Mouse (Mus musculus) right cerebral cortex, postnatal 4 days (tissue): ENCODE data around the gene Mapre3.
"Not testable (repeated sequence)": the region's sequence is repeated elsewhere in the genome, so short reads cannot be mapped to it uniquely, and the experiment has no call there.

Experiments used
- DNase-seq: peaks from one replicate; pipeline ENCODE4 v3.0.0-alpha.2; 2022

Mapre3 gene

DNA sequence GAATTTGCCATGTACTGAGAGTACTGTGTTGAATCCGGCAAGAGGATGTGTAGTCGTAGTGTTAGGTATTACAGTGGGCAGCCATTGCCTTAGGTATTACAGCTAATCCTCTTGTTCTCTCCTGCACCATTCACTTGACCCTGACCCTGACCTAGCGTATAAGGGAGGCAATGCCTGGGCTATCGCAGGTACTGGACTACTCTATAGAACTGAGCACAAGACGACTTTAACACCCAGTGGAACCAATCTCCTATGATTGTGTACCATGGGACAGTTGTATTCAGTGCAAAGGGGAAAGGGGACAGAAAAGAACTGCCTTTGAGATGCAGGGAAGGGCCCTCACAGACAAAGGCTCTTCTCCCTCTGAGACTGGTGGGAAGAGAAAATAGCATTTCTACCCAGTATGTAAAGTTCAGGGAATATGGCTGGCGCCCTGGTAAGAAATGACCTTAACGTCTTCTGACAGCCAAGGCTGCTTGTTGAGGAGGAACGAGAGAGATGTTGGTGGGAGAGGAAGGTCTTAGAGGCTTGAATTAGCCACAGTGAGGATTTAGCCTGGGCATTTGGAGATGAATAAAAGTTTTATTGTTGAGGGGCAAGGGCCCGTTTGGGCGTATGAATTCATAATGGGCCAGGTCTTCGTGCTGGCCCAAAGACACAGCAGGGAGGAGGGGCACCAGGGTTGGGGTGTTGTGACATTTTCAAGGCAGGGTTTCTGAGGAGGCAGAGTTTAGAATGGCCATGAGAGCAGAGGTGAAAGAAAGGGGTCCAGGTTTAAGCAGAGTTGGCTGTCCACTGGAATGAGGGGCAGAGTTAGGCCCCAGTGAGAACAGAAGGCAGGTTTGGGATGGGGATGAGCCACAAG, 9.9 kb downstream of the Mapre3 start:
- DNase-seq, result no peak

DNA sequence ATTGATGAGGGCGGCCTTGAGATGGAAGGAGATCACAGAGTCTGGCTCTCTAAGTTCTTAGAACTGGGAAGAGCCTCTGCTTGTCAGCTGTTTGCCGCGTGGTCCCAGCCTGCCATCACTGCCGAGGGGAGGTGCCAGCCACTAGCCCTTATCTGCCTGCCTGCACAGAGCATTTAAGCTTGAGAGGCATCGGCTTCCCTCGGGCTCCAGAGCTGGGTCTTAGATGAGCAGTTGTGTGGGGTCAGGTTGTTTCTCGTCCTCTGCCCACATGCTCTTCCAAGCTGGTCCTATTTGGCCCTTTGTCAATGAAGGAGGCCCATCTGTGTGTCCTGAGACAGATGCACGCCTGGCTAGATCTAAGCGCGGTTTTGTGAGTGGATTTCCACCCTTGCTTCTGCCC, 10.7 kb downstream of the Mapre3 start:
- no peak for DNase-seq

DNA sequence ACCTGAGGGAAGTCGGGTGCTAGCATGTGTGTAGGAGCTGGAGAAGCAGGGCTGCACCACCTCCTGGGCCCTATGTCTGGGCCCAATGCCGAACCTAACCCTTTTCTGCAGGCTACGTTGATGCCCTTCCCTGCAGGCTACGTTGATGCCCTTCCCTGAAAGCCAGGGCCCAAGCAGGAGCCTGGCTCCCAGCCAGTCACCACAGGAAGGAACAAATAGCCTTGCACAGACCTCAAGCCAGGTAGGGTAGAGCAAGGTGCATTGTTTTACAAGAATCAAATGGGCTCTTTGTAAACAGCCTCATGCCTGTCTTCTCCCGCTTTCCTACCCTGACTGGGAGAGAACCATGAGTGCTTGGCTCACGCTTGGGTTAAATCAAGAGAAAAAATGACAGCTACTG, 11.4 kb downstream of the Mapre3 start:
- no peak for DNase-seq

DNA sequence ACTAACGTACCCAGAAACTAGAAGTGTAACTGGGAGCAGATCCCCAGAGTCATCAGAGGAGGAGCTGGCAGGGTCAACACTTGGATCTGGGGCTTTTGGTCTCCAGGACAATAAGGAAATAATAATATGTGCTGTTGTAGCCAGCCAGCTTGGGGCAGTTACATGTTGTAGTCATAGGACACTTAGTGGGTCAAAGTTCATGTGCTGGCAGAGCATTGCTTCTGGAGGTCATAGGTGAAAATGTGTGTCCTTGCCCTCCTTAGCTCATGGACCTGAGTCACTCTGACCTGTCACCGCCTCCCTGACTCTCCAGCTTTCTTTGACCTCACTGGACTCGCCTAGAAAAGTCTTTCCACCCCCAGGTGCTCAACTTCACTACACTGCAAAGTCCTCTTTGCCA, 19.0 kb downstream of the Mapre3 start:
- DNase-seq, result no peak

DNA sequence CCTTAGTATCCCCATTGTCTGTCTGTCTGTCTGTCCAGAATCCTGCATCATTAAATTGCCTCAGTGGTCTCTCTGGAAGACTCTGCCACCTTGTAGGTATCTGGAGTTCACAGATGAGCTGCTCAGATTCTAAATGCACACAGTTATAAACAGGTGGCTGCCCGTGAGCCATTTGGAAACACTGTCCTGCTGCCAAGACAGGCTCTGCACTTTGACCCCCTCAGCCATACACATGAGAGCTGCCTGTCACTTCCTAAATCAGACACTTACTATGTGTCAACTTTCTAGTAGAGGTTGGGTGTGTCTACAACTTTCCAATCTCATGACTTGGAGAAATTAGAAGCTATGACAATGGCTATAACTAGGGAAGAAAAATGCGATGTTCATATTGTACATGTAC, 25.3 kb downstream of the Mapre3 start:
- no peak for DNase-seq

DNA sequence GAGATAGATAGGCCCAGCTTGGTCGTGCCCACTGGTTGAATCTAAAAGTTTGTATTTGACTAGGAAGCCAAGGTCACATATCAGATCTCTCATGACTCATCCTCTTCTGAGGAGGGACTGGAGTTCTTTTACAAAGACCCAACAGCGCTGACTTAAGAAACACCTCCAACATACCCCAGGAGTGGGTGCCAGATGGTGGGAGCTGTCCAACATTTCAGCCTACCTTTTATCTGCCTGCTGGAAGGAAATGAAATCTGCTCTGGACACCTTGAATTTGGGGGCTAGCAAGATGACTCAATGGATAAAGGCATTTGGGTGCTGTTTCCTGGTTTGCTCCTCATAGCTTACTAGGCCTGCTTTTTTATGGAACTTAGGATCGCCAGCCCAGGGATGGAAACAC, 27.5 kb downstream of the Mapre3 start:
- DNase-seq, result no peak

DNA sequence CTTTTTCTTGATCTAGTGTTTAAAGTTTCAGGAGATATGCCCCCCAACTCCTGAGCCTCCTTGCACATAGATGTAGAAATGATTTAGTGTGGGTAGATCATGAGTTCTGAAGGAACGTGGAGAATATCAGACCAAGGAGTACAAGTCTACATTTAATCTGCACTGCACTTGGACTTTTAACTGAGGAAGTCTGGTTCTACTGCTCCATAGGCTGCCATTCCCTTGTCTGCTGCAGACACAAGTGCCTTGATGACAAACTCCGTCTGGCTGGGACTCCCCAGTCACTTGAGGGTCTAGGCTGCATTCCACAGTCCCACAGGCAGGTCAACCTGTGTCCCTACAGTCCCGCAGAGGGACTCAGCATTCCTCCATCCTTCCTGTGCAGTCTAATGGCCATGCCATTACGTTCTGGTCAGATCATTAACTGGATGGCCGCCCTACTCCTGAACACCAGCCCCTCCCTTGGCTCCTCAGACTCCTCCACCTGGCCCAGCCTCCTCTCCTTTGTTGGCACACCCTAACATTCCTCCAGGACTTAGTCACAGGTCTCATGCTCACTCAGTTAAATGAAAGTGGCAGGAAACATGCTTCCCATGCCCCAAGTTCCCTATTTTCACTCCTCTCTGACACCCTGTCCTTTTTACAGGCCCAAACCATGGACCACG, 35.6 kb downstream of the Mapre3 start:
- DNase-seq, result no peak

DNA sequence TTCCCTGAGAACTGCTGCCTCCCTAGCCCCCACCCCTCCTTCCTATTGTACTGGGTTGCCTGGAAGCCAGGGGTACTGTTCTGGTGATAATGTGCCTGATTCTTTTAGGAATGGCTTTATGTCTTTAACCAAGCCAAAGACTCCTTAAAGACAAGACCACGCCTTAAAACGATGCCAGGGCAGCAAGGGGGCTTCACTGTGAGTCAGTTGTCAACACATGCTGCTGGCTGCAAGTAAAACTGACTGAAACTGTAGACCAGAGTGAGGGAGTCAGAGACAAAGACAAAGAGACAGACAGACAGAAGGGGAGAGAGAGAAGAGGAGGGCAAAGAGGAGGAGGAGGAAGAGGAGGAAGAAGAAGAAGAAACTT, 36.1 kb downstream of the Mapre3 start:
- DNase-seq, result no peak

DNA sequence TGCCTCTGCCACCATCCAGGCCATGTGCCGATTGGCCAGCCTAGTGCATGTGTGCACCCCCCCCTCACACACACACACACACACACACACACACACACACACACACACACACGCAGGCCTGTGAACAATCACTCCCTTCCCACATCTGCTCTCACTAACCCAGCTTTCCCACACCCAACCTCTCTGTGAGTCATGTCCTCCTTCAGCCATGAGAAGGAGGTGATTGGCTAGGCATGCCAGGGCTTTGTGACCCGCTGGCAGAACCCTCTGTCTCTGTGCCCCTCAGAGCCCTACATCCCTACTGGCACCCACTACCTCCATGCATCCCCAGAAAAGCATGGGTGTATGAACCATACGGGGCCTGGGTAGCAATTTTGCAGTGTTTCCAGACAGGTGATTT, 39.1 kb downstream of the Mapre3 start:
- DNase-seq, result no peak

DNA sequence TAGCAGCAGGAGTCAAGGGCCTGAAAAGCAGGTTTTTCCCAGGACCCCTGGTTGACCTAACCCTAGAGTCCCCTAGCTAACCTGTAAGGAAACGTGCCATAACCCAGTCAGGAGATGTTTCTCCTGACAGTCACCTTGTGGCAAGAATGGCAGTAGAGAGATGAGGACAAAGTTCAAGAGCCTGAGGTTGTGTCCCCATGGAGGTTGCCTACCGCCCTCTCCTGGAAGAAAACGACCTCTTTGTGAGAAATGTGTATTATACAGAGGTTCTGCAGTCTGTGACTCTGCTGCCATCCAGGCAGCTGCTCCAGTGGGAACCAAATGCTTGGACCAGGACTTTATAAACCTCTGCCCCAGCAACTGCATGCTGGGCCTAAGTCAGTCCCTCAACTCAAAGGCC, 41.2 kb downstream of the Mapre3 start:
- DNase-seq, result no peak

DNA sequence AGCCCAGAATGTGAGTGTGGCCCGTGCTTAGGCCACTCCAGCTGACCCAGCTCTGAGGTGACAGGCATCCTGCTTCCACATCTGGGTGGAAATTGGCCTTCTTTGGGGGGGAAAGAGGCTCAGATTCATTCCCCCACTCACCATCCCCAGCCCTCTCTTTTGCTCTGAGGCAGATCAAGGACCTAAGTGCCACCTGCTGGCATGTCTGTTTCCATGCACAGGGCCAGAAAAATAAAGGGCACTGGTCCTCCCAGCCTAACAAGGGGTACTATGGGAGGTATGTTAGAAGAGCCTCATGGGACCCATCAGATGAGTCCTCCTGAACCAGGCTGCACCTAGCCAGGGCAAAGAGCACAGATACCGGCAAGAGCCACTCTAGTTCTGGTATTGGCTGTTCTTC, 41.7 kb downstream of the Mapre3 start:
- DNase-seq, result no peak

DNA sequence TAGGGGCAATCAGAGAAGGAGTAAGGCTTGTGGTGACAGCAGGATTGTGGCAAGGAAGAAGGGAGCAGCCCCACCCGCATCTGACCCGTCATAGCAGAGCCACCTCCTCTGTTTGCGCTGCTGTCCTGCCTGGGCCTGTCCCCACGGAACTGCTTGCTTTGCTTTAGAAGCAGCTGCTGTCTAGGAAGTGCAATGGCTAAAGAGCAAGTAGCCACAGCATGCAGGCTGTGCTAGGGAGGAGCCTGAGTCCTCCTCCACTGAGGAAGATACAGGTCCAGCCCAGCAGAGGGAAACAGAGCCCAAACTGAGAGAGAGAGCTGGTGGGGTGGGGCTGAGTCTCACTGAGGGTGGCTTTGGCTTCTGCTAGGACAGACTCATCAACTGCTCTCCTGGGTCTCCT, 49.4 kb downstream of the Mapre3 start:
- DNase-seq, result no peak

DNA sequence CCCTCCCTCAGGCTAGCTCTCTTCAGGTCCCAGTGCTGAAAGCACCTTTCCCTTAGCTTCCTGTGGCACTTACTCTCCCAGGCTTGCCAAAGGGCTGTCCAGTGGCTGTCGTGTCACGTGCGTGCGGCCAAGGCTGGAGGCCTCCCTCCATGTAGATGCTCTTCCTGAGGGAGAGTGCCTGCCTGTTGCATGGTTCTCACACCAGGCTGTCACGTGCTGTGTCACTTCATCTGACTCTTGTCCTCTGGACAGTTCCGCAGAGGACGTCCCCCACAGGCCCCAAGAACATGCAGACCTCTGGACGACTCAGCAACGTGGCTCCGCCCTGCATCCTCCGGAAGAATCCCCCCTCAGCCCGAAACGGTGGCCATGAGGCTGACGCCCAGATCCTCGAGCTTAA, 49.9 kb downstream of the Mapre3 start:
- DNase-seq, result no peak

DNA sequence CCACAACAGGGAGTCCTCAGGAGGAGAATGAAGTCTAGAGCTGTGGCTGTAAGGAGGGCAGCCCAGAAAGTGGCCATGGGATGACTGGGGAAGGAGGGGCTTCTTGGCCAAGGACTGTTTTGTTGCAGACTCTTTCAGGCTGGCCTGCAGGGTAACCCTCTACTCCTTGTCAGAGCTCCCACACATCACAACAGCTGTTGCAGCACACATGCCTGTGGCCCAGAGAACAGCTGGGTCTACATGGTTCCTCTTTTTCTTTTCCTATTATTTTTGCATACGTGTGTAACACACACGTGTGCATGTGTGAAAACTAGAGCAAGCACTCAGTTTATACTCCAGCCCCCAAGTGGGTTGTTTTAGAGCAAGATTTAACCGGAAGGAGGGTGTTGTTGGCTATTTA, 52.4 kb downstream of the Mapre3 start:
- DNase-seq, result no peak

DNA sequence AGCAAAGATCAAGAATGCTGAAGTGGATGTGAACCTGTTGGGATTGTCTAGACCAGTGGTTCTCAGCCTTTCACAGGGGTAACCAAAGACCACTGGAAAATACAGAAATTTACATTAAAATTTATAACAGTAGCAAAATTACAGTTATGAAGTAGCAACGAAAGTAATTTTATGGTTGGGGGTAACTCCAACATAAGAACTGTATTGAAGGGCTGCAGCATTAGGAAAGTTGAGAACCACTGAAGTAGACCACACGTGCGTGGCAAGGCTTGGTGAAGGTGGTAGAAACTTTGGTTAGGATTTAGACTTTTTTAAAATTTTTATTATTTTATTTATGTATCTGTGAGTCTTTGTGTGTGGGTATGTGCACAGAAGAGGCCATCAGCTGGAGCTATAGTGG, 53.3 kb downstream of the Mapre3 start, which contains the start of gene Tmem214:
Gene Tmem214 (plus strand): TSS at position 301 of the 400 bp plus-strand sequence.
- DNase-seq, result no peak

DNA sequence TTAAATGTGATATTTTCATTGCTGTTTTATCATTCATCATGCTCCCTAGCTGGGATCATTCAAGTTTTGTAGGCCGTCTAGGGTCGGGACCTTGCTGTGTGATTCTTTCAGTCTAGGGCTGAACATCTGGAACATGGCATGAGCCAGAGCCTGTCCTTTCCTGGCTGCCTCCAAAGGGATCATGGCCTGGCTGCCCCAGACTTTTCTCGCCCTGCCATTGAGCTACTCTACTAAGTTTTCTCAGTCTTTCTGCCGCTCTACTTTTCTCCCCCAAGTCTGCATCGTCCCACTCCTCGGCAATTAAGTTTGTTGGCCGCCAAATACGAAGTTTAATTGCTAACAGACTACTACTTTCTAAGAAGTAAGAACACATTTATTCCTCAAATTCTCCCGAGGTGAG, 54.5 kb downstream of the Mapre3 start:
- DNase-seq, result no peak

DNA sequence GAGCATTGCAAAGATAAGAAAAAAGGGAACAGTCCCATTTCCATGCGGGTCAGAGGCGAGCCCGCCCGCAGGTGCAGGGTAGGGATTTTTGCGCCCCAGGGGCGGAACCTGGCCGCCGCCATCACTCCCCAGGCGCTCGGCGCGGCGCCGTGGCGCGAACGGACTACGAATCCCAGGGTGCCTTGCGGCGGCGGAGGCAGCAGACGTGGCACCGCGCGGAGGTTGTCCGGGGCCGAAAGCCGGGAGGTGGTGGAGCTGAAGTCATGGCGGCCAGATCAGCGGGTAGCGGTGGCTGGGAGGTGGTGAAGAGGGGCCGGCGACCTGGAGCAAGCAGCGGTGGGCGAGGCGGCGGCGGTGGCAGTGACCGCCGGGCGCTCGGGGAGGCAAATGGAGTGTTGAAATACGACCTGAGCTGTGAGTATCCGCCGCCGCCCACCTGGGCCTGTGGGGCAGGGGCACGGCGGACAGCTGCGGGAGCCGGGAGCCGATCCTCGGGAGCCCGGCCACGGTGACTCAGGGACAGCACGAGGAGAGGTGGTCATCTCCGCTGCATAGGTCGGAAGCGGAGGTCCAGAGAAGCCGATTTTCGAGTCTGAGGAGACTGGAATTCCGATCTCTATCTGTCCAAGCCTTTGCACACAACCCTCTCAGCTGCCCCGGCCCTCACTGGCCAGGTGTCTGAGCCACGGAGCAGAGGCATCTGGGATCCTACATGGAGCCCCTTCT, 55.1 kb downstream of the Mapre3 start:
- peak; percentile 90 for DNase-seq

DNA sequence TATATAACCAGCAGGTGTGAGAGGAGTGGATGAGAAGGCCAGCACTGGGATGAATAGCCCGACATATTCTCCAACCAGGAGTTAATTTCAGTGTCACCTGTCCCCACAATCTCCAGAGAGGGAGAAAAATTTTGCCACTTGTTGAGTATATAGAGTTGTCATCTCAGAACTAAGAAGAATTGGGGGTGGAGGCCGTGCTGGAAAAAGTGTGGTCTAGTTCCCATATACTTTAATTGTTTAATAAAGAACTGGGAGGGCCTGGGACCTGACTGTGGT, 55.6 kb downstream of the Mapre3 start:
- DNase-seq, result no peak

DNA sequence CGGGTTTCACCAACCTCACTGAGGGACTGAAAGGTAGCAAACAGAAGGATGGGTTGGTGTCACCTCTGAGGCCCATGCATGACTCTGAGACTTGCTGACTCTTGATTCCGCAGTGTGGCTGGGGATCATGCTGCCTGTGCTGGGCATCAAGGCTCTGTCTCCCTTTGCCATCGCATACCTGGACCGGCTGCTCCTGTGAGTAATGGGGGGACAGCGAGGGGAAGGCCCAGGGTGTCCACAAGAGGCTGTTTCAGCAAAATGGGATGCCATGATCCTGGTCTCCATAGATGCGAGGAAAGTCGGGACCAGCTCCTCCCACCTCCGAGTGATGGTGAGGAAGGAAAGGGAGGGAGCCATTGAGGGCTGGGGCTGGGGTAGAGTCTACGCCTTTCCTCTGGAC, 58.1 kb downstream of the Mapre3 start:
- DNase-seq, result no peak

DNA sequence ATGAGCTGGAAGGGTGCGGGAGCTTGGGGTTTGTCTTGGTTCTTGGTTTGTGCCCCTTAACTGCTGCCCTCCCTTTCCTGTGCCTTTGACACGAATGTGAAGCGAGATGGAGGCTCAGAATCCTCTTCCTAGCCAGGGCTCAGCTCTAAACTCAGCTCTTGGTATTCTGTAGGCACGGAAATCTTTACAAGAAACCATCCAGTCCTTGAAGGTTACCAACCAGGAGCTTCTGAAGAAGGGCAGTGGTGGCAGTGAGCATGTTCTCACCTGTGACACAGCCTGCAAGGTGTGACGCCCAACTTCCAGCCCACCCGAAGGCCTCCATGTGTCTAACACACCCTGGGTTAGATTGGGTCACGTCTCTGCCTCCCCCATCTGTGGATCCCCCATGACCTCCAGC, 59.9 kb downstream of the Mapre3 start:
- no peak for DNase-seq

DNA sequence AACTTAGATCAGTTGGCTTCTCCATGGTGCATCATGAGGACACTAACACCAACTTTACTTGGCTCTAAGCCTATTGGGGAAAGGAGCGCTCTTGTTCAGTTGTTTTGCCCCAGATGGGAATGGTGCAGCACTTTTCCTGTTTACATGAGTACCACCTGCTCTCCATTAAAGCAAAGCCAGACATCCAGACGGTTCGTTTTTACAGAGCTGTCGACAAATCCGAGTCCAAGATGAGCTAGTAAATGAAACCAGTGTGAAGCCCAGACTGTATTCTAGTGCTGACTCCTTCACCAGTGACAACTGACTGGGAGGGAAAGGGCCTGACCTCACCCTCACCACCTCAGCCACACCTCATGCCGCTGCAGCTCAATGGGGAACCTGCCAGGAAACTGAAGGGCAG, 64.2 kb downstream of the Mapre3 start:
- no peak for DNase-seq

DNA sequence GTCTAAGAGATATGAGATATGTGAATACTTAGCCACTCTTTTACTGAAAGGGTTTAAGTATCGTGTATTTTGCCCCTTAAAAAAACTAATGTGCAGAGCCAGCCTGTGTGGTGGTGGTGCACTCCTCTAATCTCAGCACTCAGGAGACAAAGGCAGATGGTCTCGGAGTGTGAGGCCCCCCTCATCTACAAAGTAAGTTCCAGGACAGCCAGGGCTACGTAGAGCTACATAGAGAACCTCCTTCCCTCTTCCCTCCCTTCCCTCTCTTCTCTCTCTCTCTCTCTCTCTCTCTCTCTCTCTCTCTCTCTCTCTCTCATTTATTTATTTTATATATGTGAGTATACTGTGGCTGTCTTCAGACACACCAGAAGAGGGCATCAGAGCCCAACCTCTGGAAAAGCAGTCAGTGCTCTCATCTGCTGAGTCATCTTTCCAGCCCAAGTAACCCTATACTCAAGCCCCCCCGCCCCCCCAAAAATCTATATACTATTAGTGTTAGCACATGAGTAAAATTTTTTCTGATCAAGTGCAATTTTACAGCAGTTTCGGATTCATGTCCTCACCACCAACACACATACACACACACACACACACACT, 65.0 kb downstream of the Mapre3 start:
- no peak for DNase-seq

DNA sequence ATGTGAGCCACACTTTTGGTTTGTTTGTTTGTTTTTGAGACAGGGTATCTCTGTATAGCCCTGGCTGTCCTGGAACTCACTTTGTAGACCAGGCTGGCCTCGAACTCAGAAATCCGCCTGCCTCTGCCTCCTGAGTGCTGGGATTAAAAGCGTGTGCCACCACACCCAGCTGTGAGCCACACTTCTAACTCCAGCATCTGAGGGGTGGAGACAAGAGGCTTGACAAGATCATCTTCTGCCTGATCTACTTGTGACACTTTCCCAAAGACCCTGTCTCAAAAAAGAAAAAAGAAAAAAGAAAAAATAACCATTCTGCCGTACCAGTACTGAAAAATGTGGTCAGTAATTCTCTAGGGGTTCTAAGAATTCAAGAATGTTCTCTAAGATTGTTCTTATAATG, 67.4 kb downstream of the Mapre3 start:
- not testable (repeated sequence) for DNase-seq

DNA sequence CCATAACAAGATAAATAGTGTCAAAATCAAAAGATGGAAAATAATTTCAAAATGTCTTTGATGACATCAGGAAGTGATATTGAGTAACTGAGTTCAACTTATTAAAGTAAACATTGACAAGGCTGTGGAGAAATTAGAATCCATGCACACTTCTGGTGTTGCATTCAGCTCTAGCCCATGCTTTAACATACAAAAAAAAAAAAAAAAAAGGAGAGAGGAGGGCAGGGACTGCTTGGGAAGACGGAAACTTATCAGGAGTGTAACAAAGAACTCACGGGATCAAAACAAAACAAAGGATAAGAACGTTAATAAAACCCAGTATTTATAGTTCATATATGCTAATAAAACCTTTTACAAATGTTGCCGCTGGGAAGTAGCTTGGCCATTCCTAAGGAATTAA, 71.8 kb downstream of the Mapre3 start:
- no peak for DNase-seq
